Mouse (Mus musculus) heart, adult 9 months (tissue): ENCODE measurements around the gene Gal3st2b.
"Not testable (repeated sequence)": the region's sequence is repeated elsewhere in the genome, so short reads cannot be mapped to it uniquely, and the experiment has no call there.

ENCODE experiments used
- DNase-seq, 2 experiments: peaks; one replicate each; pipeline ENCODE4 v3.0.0; 2022; ENCODE audit warnings: low spot score in 2 of 2

Gene Gal3st2b

DNA sequence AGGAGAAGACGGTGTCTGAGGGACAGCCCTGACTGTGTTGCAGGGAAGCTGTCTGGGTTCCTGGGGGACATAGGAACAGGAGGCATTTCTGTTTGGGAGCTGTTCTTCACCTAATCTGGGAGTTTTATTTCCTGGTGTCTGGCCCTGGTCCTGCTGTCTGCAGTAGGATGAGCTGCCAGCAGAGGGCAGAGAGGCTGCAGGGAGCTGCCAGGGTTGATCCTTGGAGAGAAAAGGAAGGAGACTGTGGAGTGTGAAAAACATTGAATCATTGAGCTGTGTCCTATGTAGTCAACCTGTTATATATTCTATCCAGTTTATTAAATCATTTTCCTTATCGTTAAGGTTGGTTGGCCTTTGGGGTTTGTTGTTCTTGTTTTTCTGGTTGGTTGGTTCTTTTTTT is 62.8 kb downstream of the Gal3st2b start:
- DNase-seq, result not testable (repeated sequence)

DNA sequence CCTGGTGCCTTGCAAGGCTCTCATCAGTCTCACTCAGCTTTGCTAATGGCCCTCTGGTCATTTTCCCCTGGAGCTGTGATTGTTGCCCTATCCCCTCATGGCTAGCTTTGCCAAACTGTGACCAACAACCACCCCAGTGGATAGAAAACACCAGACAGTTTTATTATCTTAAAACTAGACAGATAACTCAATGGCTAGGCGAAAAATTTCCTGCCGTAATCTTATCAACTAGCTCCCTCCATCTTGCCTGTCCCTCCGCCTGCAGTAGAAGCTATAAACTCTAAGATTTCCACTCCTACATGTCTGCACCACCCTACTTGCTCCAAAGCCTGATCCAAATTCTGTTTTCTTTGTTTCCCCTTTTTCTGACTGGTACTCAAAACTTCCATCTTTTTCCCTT is 68.1 kb downstream of the Gal3st2b start:
- DNase-seq, result no peak

DNA sequence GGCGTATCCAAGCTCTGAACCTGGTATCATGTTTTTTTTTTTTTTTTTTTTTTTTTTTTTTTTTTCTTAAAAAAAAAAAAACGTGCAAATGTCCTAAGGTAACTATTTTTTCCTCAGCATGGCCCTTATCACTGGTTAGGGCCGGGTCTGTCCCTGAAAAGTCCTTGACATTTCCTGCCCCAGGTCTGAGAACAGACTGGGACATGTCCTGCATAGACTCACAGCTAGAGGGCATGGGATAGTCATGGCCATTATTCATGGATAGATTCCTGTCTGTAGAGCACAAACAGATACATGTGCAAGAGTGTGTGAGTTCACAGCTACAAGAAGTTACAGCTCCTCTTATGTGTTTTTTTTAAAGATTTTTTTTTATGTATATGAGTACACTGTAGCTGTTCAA is 70.7 kb downstream of the Gal3st2b start:
- DNase-seq, result no peak

DNA sequence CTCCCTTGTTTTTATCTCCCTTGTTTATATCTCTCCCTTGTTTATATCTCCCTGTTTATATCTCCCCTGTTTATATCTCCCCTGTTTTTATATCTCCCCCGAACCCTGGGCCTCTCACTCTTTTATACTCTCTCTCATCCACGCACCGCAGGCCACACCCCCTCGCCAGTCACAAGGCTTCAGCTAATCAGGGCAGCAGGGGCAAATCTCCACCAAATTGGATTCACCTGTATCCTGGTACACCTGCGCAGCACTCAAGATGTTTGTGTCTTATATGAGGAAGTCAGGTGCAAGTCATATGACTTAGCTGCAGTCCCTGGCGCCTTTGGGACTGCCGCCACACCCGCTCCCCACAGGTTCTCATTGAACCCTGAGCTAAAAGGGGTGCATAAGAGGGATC is 72.1 kb downstream of the Gal3st2b start, which contains the start of gene Gal3st2c:
Gal3st2c (plus strand) TSS at position 301 of the 400 bp plus-strand sequence.
- DNase-seq, result not testable (repeated sequence)

DNA sequence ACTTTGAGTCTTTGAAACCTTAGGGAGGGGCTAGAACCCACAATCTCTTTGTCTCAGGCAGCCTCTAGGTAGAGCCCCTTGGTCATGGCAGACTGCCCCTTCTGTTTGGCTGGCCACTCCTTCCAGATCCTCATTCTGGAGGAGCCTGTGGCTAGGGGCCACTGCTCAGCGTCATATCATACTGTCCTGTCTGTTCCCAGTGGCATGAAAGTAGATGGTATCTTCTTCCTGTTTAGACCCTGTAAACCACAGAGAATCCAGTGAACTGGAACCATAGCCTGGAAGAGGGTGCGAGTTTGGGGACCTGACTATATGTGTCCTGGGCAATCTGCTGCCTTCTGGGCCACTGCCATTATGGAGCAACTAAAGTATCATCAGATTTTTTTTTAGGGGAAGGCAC is 73.0 kb downstream of the Gal3st2b start:
- DNase-seq, result not testable (repeated sequence)

DNA sequence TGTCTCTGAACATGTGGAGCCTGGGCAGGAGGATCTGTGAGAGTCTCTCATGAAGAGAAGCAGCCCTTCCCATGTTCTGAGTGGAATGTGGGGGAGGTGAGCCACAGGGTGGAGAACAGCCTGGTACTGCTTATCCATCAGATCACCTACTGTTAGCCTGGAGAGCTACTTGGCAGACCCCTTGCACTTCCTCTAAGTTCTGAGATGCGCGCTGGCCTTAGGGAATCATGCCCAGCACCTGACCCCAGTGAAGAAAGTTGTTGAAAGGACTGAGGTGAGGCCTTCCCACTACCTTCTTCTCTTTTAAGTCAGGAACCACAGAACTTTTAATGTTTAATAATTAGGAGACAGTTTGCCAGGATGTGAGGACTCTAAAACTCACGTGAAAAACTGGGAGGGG is 73.4 kb downstream of the Gal3st2b start:
- not testable (repeated sequence) for DNase-seq
